Mouse (Mus musculus) gastrocnemius, postnatal 14 days (tissue): ENCODE measurements around the gene Fgfr2. TPM values are rescaled to one million over a fixed set of nuclear protein-coding genes. Genes with fewer than 3 reads are reported as not detected.
A peak's percentile ranks its signal among the peaks of the same experiment; 100 is the strongest.

Experiments used
- DNase-seq: peaks from one replicate; pipeline ENCODE4 v3.0.0; 2021; ENCODE audit warnings: mixed read lengths
- intact Hi-C: fragments of 180-260 bp; cut with DNase I; formaldehyde crosslinking; loops from one replicate; pipeline ENCODE4 v1.15.1; 2025; ENCODE audit warnings: low total_unique reads
- total RNA-seq, 2 experiments: library from RNA; stranded (reverse); gene quantifications; 2 replicates each; pipeline ENCODE4 v1.2.3; 2021

The Fgfr2 gene
- total RNA-seq, 2 experiments from 2014 or later: 1.2 to 1.8 TPM

GRCm38 (mm10) chr7:132171716-132172115 is 951.4 kb downstream of the Fgfr2 start:
- no peak for DNase-seq
- intact Hi-C loops: no loop called here

GRCm38 (mm10) chr7:132169419-132170169 is 953.6 kb downstream of the Fgfr2 start:
- intact Hi-C loops: no loop called here
- no peak for DNase-seq

GRCm38 (mm10) chr7:132167239-132167638 is 955.9 kb downstream of the Fgfr2 start:
- no peak for DNase-seq
- intact Hi-C loops: no loop called here

- intact Hi-C loops: no loop called here
Observed at GRCm38 (mm10) chr7:132162254-132162653, 960.9 kb downstream of the Fgfr2 start.

GRCm38 (mm10) chr7:132158321-132159025 is 964.7 kb downstream of the Fgfr2 start:
- DNase-seq: no peak
- intact Hi-C loops: loop anchor here (10.0 kb wide), 1 partner anchor 56 kb away; no protein-coding TSS in a partner anchor

More at GRCm38 (mm10) chr7:132162254-132162653, 960.9 kb downstream of the Fgfr2 start:
- no peak for DNase-seq

- intact Hi-C loops: loop anchor here (10.0 kb wide), 1 partner anchor 60 kb away; no protein-coding TSS in a partner anchor
- DNase-seq: peak; percentile 17
Observed at GRCm38 (mm10) chr7:132154368-132154961, 968.7 kb downstream of the Fgfr2 start, which contains the start of gene Cpxm2. Gene Cpxm2, minus strand, starts transcription at chr7:132154739.

- intact Hi-C loops: loop anchor here (10.0 kb wide), 1 partner anchor 61 kb away; no protein-coding TSS in a partner anchor
- no peak for DNase-seq
Observed at GRCm38 (mm10) chr7:132153725-132154147, 969.4 kb downstream of the Fgfr2 start.

- intact Hi-C loops: no loop called here
- DNase-seq: no peak
Observed at GRCm38 (mm10) chr7:132145227-132145800, 977.8 kb downstream of the Fgfr2 start.

- DNase-seq: no peak
- intact Hi-C loops: no loop called here
Observed at GRCm38 (mm10) chr7:132128687-132129086, 994.5 kb downstream of the Fgfr2 start.

GRCm38 (mm10) chr7:132124948-132125347 is 998.2 kb downstream of the Fgfr2 start:
- intact Hi-C loops: no loop called here
- no peak for DNase-seq

GRCm38 (mm10) chr7:132123211-132123610 is 999.9 kb downstream of the Fgfr2 start:
- no peak for DNase-seq
- intact Hi-C loops: no loop called here

- no peak for DNase-seq
- intact Hi-C loops: no loop called here
Observed at GRCm38 (mm10) chr7:132119817-132120216, 1003.3 kb downstream of the Fgfr2 start.

- intact Hi-C loops: no loop called here
- peak; percentile 9 for DNase-seq
Observed at GRCm38 (mm10) chr7:132111770-132112169, 1011.4 kb downstream of the Fgfr2 start.

- intact Hi-C loops: no loop called here
Observed at GRCm38 (mm10) chr7:132110308-132110707, 1012.8 kb downstream of the Fgfr2 start.

GRCm38 (mm10) chr7:132106891-132107290 is 1016.3 kb downstream of the Fgfr2 start:
- intact Hi-C loops: no loop called here
- DNase-seq: no peak

More at GRCm38 (mm10) chr7:132110308-132110707, 1012.8 kb downstream of the Fgfr2 start:
- DNase-seq: no peak

GRCm38 (mm10) chr7:132105326-132105725 is 1017.8 kb downstream of the Fgfr2 start:
- intact Hi-C loops: no loop called here
- no peak for DNase-seq

GRCm38 (mm10) chr7:132098441-132098840 is 1024.7 kb downstream of the Fgfr2 start:
- intact Hi-C loops: loop anchor here (10.0 kb wide), 1 partner anchor 106 kb away; no protein-coding TSS in a partner anchor
- no peak for DNase-seq

GRCm38 (mm10) chr7:132094666-132095065 is 1028.5 kb downstream of the Fgfr2 start:
- no peak for DNase-seq
- intact Hi-C loops: loop anchor here (10.0 kb wide), 1 partner anchor 110 kb away; no protein-coding TSS in a partner anchor

GRCm38 (mm10) chr7:132091551-132091950 is 1031.6 kb downstream of the Fgfr2 start:
- DNase-seq: peak; percentile 21
- intact Hi-C loops: loop anchor here (10.0 kb wide), 1 partner anchor 113 kb away; no protein-coding TSS in a partner anchor
